Mouse (Mus musculus) spleen, adult 2 months (tissue): ENCODE data around the gene Xpo5. TPM values are rescaled to one million over a fixed set of nuclear protein-coding genes. Genes with fewer than 3 reads are reported as not detected.

Source experiments
- DNase-seq, 2 experiments: peaks; one replicate each; pipeline versions ENCODE4 v3.0.0 to v3.0.0-alpha.2; 2012 to 2021; ENCODE audit warnings: low spot score in 2 of 2, low read depth in 1 of 2
- H3K27ac ChIP-seq: fragments of 200-500 bp; 2 replicates; pipeline ENCODE4 v1.5.1; 2012; ENCODE audit warnings: low read length, inconsistent platforms; ENCODE audit not compliant: insufficient read depth
- H3K27me3 ChIP-seq: fragments of 200-500 bp; 2 replicates; pipeline ENCODE4 v1.6.1; 2012; ENCODE audit warnings: mild to moderate bottlenecking, moderate library complexity, low read length, inconsistent platforms; ENCODE audit not compliant: control insufficient read depth, insufficient read depth
- H3K36me3 ChIP-seq: fragments of 200-500 bp; 2 replicates; pipeline ENCODE4 v1.6.1; 2012; ENCODE audit warnings: mild to moderate bottlenecking, low read length, inconsistent platforms; ENCODE audit not compliant: control insufficient read depth, insufficient read depth
- H3K4me1 ChIP-seq: fragments of 200-500 bp; 2 replicates; pipeline ENCODE4 v1.6.1; 2011; ENCODE audit warnings: inconsistent platforms; ENCODE audit not compliant: control insufficient read depth, insufficient read depth, insufficient read length
- H3K4me3 ChIP-seq: fragments of 200-500 bp; 2 replicates; pipeline ENCODE4 v1.5.1; 2011; ENCODE audit warnings: mild to moderate bottlenecking, inconsistent platforms; ENCODE audit not compliant: insufficient read depth, insufficient read length; ENCODE audit errors: extremely low read depth
- CTCF ChIP-seq: fragments of 200-500 bp; IDR thresholded peaks from 2 replicates; pipeline ENCODE4 v1.5.1; 2011; ENCODE audit warnings: mild to moderate bottlenecking, inconsistent platforms; ENCODE audit not compliant: insufficient read depth, insufficient read length, insufficient replicate concordance; ENCODE audit errors: extremely low read depth
- POLR2A ChIP-seq: fragments of 200-500 bp; IDR thresholded peaks from 2 replicates; pipeline ENCODE4 v1.6.1; 2011; ENCODE audit warnings: low read depth, low read length, inconsistent platforms
- WGBS: fragments of 180-500 bp; shearing (Covaris S2); methylation state at CpG from one replicate; pipeline ENCODE4 v1.1.7; 2018; 5-methylcytosine and 5-hydroxymethylcytosine counted together
- polyA plus RNA-seq: library from polyadenylated mRNA; depleted of rRNA; stranded (reverse); fragments of >200 nt; gene quantifications from 2 replicates; pipeline ENCODE4 v1.2.3, GENCODE M21; 2012

Xpo5 gene
- polyA plus RNA-seq, 1 experiment = 14.7 TPM

- peaks cover 15% of the 10 kb centered on the region for H3K4me1 ChIP-seq
Measured at GRCm38 (mm10) chr17:46252571-46253451, 50.2 kb downstream of the Xpo5 start.

GRCm38 (mm10) chr17:46253452-46254084, 51.0 kb downstream of the Xpo5 start, which contains the start of gene Lrrc73:
Gene Lrrc73, plus strand, starts transcription at chr17:46253531.
- TF ChIP-seq CTCF (no peak), POLR2A (no peak)
- Histone ChIP-seq H3K4me3 (peak within 1 kb of the TSS; percentile 52), H3K27me3 (peaks cover 5% of the 10 kb centered on the region), H3K36me3 (peaks cover 33% of the 10 kb centered on the region), H3K4me1 (peaks cover 13% of the 10 kb centered on the region), H3K27ac (no peak within 1 kb of the TSS)
- peak; percentile 53 to 89 for DNase-seq
- 1% methylated on average over 44 of the region's 48 CpGs for WGBS

More at GRCm38 (mm10) chr17:46252571-46253451, 50.2 kb downstream of the Xpo5 start:
- Histone ChIP-seq H3K4me3 (no peak overlapping the region), H3K36me3 (peaks cover 28% of the 10 kb centered on the region), H3K27ac (no peak overlapping the region), H3K27me3 (peaks cover 5% of the 10 kb centered on the region)
- peak in 1 of 2 experiments; percentile 17 for DNase-seq
- TF ChIP-seq CTCF = no peak
- TF ChIP-seq POLR2A = no peak
- WGBS = 45% methylated on average over 14 of the region's 14 CpGs

GRCm38 (mm10) chr17:46254106-46254505, 51.5 kb downstream of the Xpo5 start:
- Histone ChIP-seq H3K4me1 (peaks cover 8% of the 10 kb centered on the region), H3K27ac (no peak overlapping the region), H3K4me3 (peak overlapping the region; percentile 52; the same call in 1 of the 2 replicates), H3K36me3 (peaks cover 36% of the 10 kb centered on the region), H3K27me3 (peaks cover 5% of the 10 kb centered on the region)
- peak in 1 of 2 experiments; percentile 29 for DNase-seq
- WGBS = 2% methylated on average over 48 of the region's 54 CpGs
- TF ChIP-seq POLR2A = no peak
- TF ChIP-seq CTCF = no peak

- H3K27me3 ChIP-seq = peaks cover 5% of the 10 kb centered on the region
- 41% methylated on average over 6 of the region's 6 CpGs for WGBS
- no peak for TF ChIP-seq POLR2A
- TF ChIP-seq CTCF = no peak
- DNase-seq = no peak
- no peak overlapping the region for H3K27ac ChIP-seq
- H3K4me1 ChIP-seq = peaks cover 7% of the 10 kb centered on the region
- no peak overlapping the region for H3K4me3 ChIP-seq
- H3K36me3 ChIP-seq = peaks cover 37% of the 10 kb centered on the region
Measured at GRCm38 (mm10) chr17:46255147-46255546, 52.6 kb downstream of the Xpo5 start.

- Histone ChIP-seq H3K27ac (no peak overlapping the region), H3K4me3 (no peak overlapping the region), H3K27me3 (peaks cover 5% of the 10 kb centered on the region), H3K4me1 (peaks cover 5% of the 10 kb centered on the region), H3K36me3 (peaks cover 40% of the 10 kb centered on the region)
- no peak for TF ChIP-seq POLR2A
- TF ChIP-seq CTCF = no peak
- WGBS = 91% methylated on average over 30 of the region's 30 CpGs
- DNase-seq = no peak
Measured at GRCm38 (mm10) chr17:46258279-46259053, 55.9 kb downstream of the Xpo5 start.

GRCm38 (mm10) chr17:46259675-46260074, 57.1 kb downstream of the Xpo5 start:
- Histone ChIP-seq H3K36me3 (peaks cover 44% of the 10 kb centered on the region), H3K4me1 (no peaks in the 10 kb centered on the region), H3K27ac (no peak overlapping the region), H3K4me3 (no peak overlapping the region), H3K27me3 (no peaks in the 10 kb centered on the region)
- 89% methylated on average over 15 of the region's 17 CpGs for WGBS
- no peak for DNase-seq
- TF ChIP-seq POLR2A (no peak), CTCF (no peak)
